Mouse (Mus musculus): ENCODE results near the gene Gm10837. TPM values are rescaled to one million over a fixed set of nuclear protein-coding genes. Genes with fewer than 3 reads are reported as not detected.
A peak's percentile ranks its signal among the peaks of the same experiment; 100 is the strongest.

The Gm10837 gene
- polyA plus RNA-seq, 1 experiment from 2014 or later: 0.36 TPM

DNA sequence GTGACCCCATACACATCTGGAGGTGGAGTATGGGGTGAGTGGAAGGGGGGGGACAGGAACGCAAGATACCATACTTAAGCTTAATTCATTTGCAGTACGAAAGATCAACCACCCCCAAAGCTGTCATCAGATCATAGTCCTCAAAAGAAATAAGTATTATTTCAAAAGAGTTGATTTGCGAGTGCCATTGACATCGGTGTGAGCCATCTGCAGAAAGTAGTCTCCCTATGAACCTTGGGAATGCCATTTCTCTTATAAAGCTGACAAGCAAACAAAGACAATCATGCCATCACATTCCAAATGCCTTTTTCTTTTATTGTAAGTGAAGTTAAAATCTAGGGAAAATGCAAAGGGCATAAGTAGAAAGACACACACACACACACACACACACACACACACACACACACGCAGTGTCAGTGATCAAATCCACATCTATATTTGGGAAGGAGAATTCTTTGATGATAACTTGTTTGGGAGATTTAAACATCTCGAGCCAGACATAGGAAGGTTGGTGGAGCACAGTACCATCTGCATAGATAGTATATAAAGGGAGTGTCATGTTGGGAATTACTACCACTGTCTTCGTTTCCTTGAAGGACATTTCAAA is 23.5 kb upstream of the Gm10837 start:
- ATAC-seq (ENCODE audit: low FRiP score): no peak
- Histone ChIP-seq H3K4me1 (peaks cover 57% of the 10 kb centered on the region), H3K9ac (no peak overlapping the region), H3K36me3 (replicated peaks) (no peaks in the 10 kb centered on the region), H3K27ac (0 out of 2 replicates have a peak overlapping the region, but pooled peaks have one; percentile 2), H3K9me3 (no peaks in the 10 kb centered on the region), H3K4me3 (replicated peaks) (peak overlapping the region; percentile 72; the same call in 1 of the 2 replicates), H3K4me2 (peak overlapping the region; percentile 76), H3K27me3 (peaks cover 73% of the 10 kb centered on the region)
- 46% methylated on average over 7 of the region's 7 CpGs for WGBS

DNA sequence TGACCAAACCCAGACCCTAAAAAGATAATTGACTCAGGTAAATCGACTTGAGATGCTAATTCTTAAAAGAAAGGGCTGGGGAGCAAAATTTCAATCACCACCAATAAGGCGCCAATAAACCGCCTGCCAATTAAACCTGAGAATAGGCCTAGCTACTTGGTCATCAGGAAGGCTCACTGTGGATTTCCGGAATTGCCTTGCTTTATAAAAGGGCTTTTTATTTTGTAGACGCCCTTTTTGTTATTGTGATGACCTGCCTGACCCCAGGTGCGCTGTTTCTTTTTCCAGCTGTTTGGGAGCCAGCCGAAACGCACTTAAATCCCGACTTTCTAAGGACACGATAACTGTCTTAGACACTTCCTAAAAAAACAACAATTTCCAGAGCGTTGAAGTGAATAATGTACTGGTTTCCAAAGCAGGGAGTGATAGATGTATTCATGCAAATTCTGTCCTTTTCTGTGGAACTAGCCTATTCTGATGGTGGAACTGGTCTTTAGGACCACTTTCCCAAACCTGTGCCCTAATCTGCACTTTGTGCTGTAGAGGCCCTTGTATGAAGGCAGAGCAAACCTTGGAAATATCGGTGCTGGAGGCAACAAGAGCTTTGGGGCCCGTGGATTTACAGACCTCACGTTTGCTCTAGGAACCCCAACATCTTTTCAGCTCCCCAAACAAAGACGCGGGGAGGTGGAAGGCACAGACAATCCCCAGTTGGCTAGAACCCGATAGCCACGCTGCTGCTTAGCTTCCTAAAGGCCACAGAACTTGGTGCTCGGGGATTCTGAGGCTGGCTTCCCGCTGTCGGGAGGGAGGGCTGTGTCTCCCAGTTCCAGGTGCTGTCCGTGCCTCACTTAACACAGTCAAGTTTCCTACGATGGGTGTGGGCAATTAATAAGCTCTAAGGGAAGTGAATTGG is 22.2 kb upstream of the Gm10837 start:
- Histone ChIP-seq H3K9ac (peak overlapping the region; percentile 65), H3K4me2 (peak overlapping the region; percentile 52), H3K9me3 (no peaks in the 10 kb centered on the region), H3K36me3 (replicated peaks) (no peaks in the 10 kb centered on the region), H3K27ac (peak overlapping the region; percentile 83), H3K4me3 (replicated peaks) (peak overlapping the region; percentile 30), H3K27me3 (peaks cover 67% of the 10 kb centered on the region), H3K4me1 (peaks cover 46% of the 10 kb centered on the region)
- 6% methylated on average over 23 of the region's 23 CpGs for WGBS
- ATAC-seq (ENCODE audit: low FRiP score): no peak

DNA sequence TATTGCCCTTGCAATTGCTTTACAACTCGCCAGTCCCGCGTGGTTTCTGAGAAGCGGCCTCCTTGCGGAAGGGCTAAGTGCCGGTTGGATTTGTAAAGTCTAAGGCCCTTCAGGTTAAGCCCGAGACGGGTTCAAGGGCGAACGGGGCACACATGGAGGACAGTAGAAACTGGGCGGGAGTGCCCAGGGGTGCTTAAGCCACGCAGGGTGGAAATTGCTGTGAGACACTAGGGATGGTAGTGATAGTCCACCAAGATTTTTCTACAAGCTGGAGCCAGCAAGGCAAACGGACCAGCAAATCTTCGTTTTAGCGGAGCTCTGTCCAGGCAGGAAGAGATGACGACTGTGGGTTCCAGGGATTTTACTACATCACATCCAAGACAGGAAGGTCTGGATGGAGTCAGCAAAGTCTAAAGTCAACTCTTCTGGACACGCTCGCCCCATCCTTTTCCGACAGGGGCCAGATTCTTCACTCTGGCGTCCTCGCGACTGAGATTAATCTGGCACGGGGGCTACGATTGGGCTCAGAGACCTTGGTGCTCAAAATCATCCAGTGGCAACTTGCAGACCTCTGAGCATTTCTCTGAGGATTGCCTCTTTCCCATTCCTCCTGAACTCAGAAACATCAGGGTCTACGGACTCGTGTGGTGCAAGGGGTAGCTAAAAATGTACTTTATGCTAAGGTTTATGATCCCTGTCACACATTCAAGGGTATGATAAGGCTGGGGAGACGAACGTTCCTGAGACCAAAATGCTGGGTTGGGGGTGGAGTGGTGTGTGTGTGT is 21.2 kb upstream of the Gm10837 start:
- 4% methylated on average over 28 of the region's 28 CpGs for WGBS
- Histone ChIP-seq H3K9me3 (no peaks in the 10 kb centered on the region), H3K4me1 (peaks cover 51% of the 10 kb centered on the region), H3K4me3 (replicated peaks) (peak overlapping the region; percentile 30), H3K27ac (peak overlapping the region; percentile 83), H3K27me3 (peaks cover 70% of the 10 kb centered on the region), H3K4me2 (peak overlapping the region; percentile 52), H3K36me3 (replicated peaks) (no peaks in the 10 kb centered on the region), H3K9ac (peak overlapping the region; percentile 65)
- ATAC-seq (ENCODE audit: low FRiP score): no peak

DNA sequence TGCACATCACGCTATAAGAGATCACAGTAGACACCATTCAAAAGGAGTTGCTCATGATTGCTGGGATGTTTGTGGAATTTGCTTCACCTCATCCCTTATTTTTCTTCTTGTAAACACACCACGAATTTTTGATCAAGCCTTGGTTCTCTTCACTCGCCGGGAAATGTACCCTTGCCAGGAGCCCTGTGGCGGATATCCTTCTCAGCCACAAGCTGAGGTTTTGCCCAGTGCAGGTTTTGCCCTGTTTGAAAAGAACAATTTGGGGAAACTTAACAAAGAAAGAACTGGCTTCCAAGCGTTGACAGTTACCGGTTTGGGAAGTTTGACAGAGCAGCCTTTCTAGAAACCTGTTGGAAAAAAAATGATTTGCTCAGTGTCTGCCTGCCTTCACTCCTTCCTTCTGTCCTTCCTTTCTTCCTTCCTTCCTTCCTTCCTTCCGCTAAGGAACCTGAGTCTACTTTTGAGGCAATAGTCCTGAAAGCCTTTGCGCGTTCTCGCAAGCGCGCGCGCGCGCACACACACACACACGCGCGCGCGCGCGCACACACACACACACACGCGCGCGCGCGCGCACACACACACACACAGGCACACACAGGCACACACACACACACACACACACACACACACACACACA is 18.8 kb upstream of the Gm10837 start:
- H3K4me1 ChIP-seq: peaks cover 55% of the 10 kb centered on the region
- H3K36me3 ChIP-seq (replicated peaks): peaks cover 5% of the 10 kb centered on the region; the same call in 1 of the 2 replicates
- peak overlapping the region; percentile 52 for H3K9ac ChIP-seq
- no peak for ATAC-seq (ENCODE audit: low FRiP score)
- peak overlapping the region; percentile 63 for H3K4me2 ChIP-seq
- H3K27ac ChIP-seq: peak overlapping the region; percentile 99
- peak overlapping the region; percentile 90 for H3K4me3 ChIP-seq (replicated peaks)
- H3K9me3 ChIP-seq: no peaks in the 10 kb centered on the region
- WGBS: 7% methylated on average over 24 of the region's 31 CpGs
- H3K27me3 ChIP-seq: peaks cover 71% of the 10 kb centered on the region

GRCm38 (mm10) chr14:122472161-122472560 is 18.2 kb upstream of the Gm10837 start:
- peak overlapping the region; percentile 90 for H3K4me3 ChIP-seq (replicated peaks)
- H3K4me1 ChIP-seq: peaks cover 55% of the 10 kb centered on the region
- H3K27me3 ChIP-seq: peaks cover 66% of the 10 kb centered on the region
- no peak for ATAC-seq (ENCODE audit: low FRiP score)
- peak overlapping the region; percentile 99 for H3K9ac ChIP-seq
- no peaks in the 10 kb centered on the region for H3K9me3 ChIP-seq
- peak overlapping the region; percentile 99 for H3K27ac ChIP-seq
- peaks cover 6% of the 10 kb centered on the region; the same call in 1 of the 2 replicates for H3K36me3 ChIP-seq (replicated peaks)
- H3K4me2 ChIP-seq: peak overlapping the region; percentile 63
- WGBS: 2% methylated on average over 13 of the region's 13 CpGs

- Histone ChIP-seq H3K27me3 (peaks cover 64% of the 10 kb centered on the region), H3K9me3 (no peaks in the 10 kb centered on the region), H3K9ac (peak overlapping the region; percentile 99), H3K4me2 (peak overlapping the region; percentile 63), H3K4me3 (replicated peaks) (peak overlapping the region; percentile 90), H3K27ac (peak overlapping the region; percentile 99), H3K4me1 (peaks cover 58% of the 10 kb centered on the region), H3K36me3 (replicated peaks) (peaks cover 6% of the 10 kb centered on the region; the same call in 1 of the 2 replicates)
- 3% methylated on average over 5 of the region's 5 CpGs for WGBS
- no peak for ATAC-seq (ENCODE audit: low FRiP score)
These were observed 17.7 kb upstream of the Gm10837 start for GRCm38 (mm10) chr14:122472647-122473046.

DNA sequence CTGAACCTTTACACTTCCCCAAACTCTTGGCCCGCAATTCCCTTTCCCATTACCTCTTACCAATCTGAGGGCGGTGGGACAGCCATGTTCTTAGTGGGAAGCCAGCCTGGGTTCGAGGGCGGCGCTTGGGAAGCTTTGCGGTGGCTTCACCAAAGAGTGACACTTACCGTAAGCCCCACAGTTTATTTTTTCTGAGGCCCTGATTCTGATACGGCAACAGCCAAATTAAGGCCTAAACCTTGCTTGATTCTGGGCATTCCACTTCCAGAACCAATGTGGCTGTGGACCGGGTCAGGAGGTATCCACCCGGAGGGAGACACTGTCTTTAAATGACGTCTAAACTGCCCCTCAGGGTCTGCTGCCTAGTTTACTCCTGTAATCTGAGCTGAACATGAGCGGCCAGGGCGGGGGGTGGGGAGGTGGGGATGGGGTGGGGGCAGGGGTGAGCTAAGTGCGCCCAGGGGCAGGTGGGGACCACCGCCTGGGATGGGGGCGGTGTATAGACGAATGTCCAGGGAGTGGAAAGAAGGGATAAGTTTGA is 17.1 kb upstream of the Gm10837 start:
- peaks cover 9% of the 10 kb centered on the region; the same call in 1 of the 2 replicates for H3K36me3 ChIP-seq (replicated peaks)
- H3K4me2 ChIP-seq: peak overlapping the region; percentile 63
- H3K27me3 ChIP-seq: peaks cover 63% of the 10 kb centered on the region
- H3K9me3 ChIP-seq: no peaks in the 10 kb centered on the region
- H3K27ac ChIP-seq: peak overlapping the region; percentile 99
- H3K9ac ChIP-seq: peak overlapping the region; percentile 99
- no peak for ATAC-seq (ENCODE audit: low FRiP score)
- peak overlapping the region; percentile 90 for H3K4me3 ChIP-seq (replicated peaks)
- H3K4me1 ChIP-seq: peaks cover 53% of the 10 kb centered on the region
- WGBS: 2% methylated on average over 17 of the region's 17 CpGs

GRCm38 (mm10) chr14:122474041-122474890 is 16.1 kb upstream of the Gm10837 start:
- Histone ChIP-seq H3K9me3 (no peaks in the 10 kb centered on the region), H3K9ac (peak overlapping the region; percentile 99), H3K4me3 (replicated peaks) (peak overlapping the region; percentile 90), H3K4me2 (peak overlapping the region; percentile 63), H3K4me1 (peaks cover 47% of the 10 kb centered on the region), H3K36me3 (replicated peaks) (peaks cover 16% of the 10 kb centered on the region; the same call in 1 of the 2 replicates), H3K27me3 (peaks cover 61% of the 10 kb centered on the region), H3K27ac (peak overlapping the region; percentile 99)
- WGBS: under 1% methylated on average over 56 of the region's 57 CpGs
- peak; percentile 85 for ATAC-seq (ENCODE audit: low FRiP score)

GRCm38 (mm10) chr14:122474891-122475556 is 15.4 kb upstream of the Gm10837 start, which contains the start of gene Zic2:
Gene Zic2 (plus strand): TSS chr14:122475435.
- ATAC-seq (ENCODE audit: low FRiP score): peak; percentile 81
- H3K4me1 ChIP-seq: peaks cover 43% of the 10 kb centered on the region

DNA sequence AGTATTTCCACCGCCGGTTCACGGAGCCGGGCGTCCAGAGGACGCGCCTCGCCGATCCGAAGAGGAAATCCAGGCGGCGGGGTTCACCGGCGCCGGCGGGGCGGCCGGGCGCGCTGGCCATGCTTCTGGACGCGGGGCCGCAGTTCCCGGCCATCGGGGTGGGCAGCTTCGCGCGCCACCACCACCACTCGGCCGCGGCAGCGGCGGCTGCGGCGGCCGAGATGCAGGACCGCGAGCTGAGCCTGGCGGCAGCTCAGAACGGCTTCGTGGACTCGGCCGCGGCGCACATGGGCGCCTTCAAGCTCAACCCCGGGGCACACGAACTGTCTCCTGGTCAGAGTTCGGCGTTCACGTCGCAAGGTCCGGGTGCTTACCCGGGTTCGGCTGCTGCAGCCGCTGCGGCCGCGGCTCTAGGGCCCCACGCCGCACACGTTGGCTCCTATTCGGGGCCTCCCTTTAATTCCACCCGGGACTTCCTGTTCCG is 14.8 kb upstream of the Gm10837 start:
- Histone ChIP-seq H3K9me3 (no peaks in the 10 kb centered on the region), H3K27ac (peak overlapping the region; percentile 99), H3K4me3 (replicated peaks) (peak overlapping the region; percentile 90), H3K4me1 (peaks cover 45% of the 10 kb centered on the region), H3K27me3 (peaks cover 59% of the 10 kb centered on the region), H3K9ac (peak overlapping the region; percentile 99), H3K36me3 (replicated peaks) (peaks cover 16% of the 10 kb centered on the region; the same call in 1 of the 2 replicates), H3K4me2 (peak overlapping the region; percentile 63)
- WGBS: under 1% methylated on average over 65 of the region's 65 CpGs
- no peak for ATAC-seq (ENCODE audit: low FRiP score)

More at GRCm38 (mm10) chr14:122474891-122475556, 15.4 kb upstream of the Gm10837 start, which contains the start of gene Zic2:
- H3K27ac ChIP-seq: peak within 1 kb of the TSS; percentile 99
- H3K27me3 ChIP-seq: peaks cover 57% of the 10 kb centered on the region
- WGBS: under 1% methylated on average over 59 of the region's 73 CpGs
- H3K4me3 ChIP-seq (replicated peaks): peak within 1 kb of the TSS; percentile 90
- peaks cover 16% of the 10 kb centered on the region; the same call in 1 of the 2 replicates for H3K36me3 ChIP-seq (replicated peaks)
- H3K4me2 ChIP-seq: peak within 1 kb of the TSS; percentile 63
- no peaks in the 10 kb centered on the region for H3K9me3 ChIP-seq
- H3K9ac ChIP-seq: peak within 1 kb of the TSS; percentile 99
